Mouse (Mus musculus): Measurements from ENCODE around the gene B230118H07Rik.

DNA sequence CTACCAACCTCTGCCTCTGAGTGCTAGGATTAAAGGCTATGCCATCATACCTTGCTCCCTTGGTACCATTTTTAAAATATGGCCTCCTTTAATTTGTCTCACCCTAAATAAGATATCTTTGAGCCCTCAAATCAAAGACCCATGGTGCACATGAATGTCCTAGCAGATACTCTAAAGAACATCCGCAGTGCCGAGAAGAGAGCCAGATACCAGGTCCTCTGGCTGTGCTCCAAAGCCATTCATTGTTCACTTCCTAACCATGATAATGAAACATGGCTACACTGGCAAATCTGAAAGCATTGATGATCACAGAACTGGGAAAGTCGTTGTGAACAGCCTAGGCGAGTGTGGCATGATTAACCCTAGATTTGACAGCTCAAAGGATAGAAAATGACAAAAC lies 43.7 kb upstream of the B230118H07Rik start:
- TF ChIP-seq POLR2A (IDR thresholded peaks at IDR 0.05; ENCODE audit: borderline replicate concordance, insufficient read depth, low read length) (no peak), CTCF (IDR thresholded peaks at IDR 0.05; ENCODE audit: borderline replicate concordance, insufficient read depth, low read depth, low read length) (no peak)
